Mouse (Mus musculus) macrophage (primary cell): ENCODE measurements around the gene Sugt1. TPM values are rescaled to one million over a fixed set of nuclear protein-coding genes. Genes with fewer than 3 reads are reported as not detected.

ENCODE experiments used
- H3K27ac ChIP-seq: fragments of 350-480 bp; formaldehyde crosslinking; 2 replicates; pipeline ENCODE4 v1.9.0; 2021
- H3K36me3 ChIP-seq: fragments of 350-480 bp; formaldehyde crosslinking; 2 replicates; pipeline ENCODE4 v1.9.0; 2021; ENCODE audit errors: inconsistent target
- H3K4me3 ChIP-seq: fragments of 350-480 bp; formaldehyde crosslinking; 2 replicates; pipeline ENCODE4 v1.9.0; 2021; ENCODE audit errors: inconsistent target
- H3K79me2 ChIP-seq: fragments of 350-480 bp; formaldehyde crosslinking; 2 replicates; pipeline ENCODE4 v1.9.0; 2021; ENCODE audit errors: inconsistent target
- WGBS: methylation state at CpG from one replicate; pipeline ENCODE4 v1.1.7; 2026; ENCODE audit warnings: inconsistent platforms; ENCODE audit not compliant: missing documents; 5-methylcytosine and 5-hydroxymethylcytosine counted together
- polyA plus RNA-seq: library from polyadenylated mRNA; stranded (reverse); fragments of 250-400 nt; gene quantifications from 3 replicates; pipeline ENCODE4 v1.2.4, GENCODE M21; 2018; ENCODE audit warnings: inconsistent platforms

The Sugt1 gene
- polyA plus RNA-seq, 1 experiment from 2014 or later: 86.9 TPM

DNA sequence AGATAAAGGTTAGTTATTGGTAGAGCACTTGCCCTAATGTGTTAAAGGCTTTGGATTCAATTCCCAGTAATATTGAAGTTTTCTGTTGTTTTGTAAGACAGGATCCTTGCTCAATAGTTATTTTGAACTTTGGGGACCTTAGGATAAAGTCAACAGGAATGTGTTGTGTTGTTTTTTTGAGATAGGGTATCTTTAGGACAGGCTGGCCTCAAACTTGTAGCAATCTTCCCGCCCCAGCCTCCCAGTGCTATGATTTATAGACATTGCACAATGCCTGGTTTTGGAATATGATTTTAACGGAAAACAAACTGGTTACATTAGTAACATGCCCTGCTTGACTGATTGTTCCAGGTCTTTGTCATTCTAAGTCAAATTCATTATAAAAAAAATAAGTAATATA lies 45.7 kb downstream of the Sugt1 start:
- 100% methylated on average over 2 of the region's 2 CpGs for WGBS
- H3K36me3 ChIP-seq: 0 out of 2 replicates have a peak, but pooled peaks cover 31% of the 10 kb centered on the region
- H3K27ac ChIP-seq: no peak overlapping the region
- no peaks in the 10 kb centered on the region for H3K79me2 ChIP-seq
- no peak overlapping the region for H3K4me3 ChIP-seq

DNA sequence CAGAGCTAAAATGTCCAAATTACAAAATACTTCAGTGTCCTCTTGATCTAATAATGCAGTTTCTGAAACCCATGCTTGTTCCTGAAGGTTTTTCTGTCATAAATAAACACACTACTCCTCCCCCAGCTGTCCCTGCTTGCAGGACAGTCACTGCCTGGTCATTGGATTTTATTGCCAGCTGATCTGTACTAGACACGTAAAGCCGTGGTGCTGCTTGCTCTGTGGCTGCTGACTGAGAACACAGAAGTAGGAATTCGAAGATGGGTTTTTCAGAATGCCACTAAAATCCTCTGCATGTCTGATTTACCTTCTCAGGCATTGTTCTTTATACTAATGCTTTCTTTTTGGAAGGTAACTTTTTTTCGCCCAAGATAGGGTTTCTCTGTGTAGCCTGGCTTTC lies 49.3 kb downstream of the Sugt1 start:
- Histone ChIP-seq H3K27ac (no peak overlapping the region), H3K79me2 (no peaks in the 10 kb centered on the region), H3K36me3 (0 out of 2 replicates have a peak, but pooled peaks cover 6% of the 10 kb centered on the region), H3K4me3 (no peak overlapping the region)
- 93% methylated on average over 4 of the region's 4 CpGs for WGBS

DNA sequence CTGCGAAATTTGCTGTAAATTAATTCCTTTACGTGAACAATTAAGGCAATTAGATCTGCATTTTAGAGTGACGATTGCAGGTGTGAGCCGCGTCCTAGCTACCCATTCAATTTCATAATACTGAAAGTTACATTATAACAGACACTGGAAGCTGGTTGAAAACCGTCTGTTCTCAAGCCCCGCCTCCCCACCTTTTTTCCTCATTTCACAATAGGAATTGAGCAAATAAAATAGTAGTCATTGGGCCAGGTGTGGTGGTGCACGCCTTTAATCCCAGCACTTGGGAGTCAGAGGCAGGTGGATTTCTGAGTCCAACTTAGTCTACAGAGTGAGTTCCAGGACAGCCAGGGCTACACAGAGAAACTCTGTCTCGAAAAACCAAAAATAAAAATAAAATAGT lies 54.6 kb downstream of the Sugt1 start:
- 66% methylated on average over 9 of the region's 9 CpGs for WGBS
- no peaks in the 10 kb centered on the region for H3K36me3 ChIP-seq
- no peak overlapping the region for H3K4me3 ChIP-seq
- no peaks in the 10 kb centered on the region for H3K79me2 ChIP-seq
- no peak overlapping the region for H3K27ac ChIP-seq

DNA sequence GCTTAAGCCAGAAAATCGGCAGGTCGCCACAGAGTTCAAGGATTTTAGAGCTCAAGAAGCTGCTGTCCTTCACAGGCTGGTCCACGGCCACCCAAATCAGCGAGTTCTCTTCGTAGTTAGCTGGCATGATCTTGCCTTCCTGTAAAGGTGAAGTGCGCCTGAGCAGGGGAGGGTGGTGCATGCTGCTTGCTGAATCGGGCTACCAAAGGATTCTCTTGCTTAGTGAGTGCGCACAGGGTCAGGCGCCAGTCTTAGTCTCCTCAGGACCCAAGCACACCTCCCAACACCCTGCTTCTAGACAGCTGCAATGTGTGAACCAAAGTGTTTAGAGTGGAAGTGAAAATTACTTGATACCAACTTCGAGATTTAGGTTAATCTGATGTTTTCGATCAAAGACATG lies 57.9 kb downstream of the Sugt1 start:
- 25% methylated on average over 11 of the region's 11 CpGs for WGBS

DNA sequence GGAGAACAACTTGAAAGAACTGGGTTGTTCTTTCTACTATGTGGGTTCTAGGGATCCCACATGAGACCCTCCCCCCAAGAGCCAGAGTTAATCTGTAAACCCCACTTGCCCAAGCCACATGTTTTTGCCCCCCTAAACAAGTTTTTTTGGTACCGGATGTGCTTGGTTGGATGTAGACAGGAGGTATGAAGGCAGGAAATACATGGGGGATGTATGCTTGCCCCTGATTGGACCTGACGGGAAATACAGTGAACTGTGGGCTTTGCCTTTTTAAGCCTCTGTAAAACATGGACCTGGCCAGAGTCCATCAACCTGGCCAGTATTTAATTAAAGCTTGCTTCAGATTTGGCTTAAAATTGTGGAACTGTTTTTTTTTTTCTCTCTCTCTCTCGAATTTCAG lies 62.2 kb downstream of the Sugt1 start:
- no peaks in the 10 kb centered on the region for H3K79me2 ChIP-seq
- 28% methylated on average over 3 of the region's 3 CpGs for WGBS
- no peaks in the 10 kb centered on the region for H3K36me3 ChIP-seq
- H3K4me3 ChIP-seq: no peak overlapping the region
- H3K27ac ChIP-seq: no peak overlapping the region

More for the DNA sequence above, 57.9 kb downstream of the Sugt1 start:
- H3K36me3 ChIP-seq: no peaks in the 10 kb centered on the region
- no peak overlapping the region for H3K27ac ChIP-seq
- H3K4me3 ChIP-seq: no peak overlapping the region
- H3K79me2 ChIP-seq: no peaks in the 10 kb centered on the region

DNA sequence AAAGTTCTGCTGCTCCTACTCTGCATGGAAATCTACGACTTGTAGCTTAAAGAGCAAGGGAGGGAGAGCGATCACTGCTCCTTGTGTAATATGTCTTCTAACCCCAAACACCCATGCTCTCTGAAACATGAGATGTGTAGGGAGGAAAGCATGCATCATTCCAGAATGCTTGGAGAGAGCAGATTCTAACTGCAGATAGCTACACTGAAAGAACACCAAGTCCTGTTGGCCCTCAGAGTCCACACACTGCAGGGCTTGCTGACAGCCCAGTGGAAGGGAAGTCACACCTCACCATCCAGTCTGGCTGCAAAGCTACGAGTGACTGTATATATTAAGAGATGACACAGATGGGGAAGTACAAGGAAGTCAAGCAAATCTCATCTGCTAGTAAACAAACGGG lies 65.2 kb downstream of the Sugt1 start:
- Histone ChIP-seq H3K4me3 (no peak overlapping the region), H3K36me3 (no peaks in the 10 kb centered on the region), H3K27ac (no peak overlapping the region), H3K79me2 (no peaks in the 10 kb centered on the region)
- WGBS: 55% methylated on average over 4 of the region's 4 CpGs

DNA sequence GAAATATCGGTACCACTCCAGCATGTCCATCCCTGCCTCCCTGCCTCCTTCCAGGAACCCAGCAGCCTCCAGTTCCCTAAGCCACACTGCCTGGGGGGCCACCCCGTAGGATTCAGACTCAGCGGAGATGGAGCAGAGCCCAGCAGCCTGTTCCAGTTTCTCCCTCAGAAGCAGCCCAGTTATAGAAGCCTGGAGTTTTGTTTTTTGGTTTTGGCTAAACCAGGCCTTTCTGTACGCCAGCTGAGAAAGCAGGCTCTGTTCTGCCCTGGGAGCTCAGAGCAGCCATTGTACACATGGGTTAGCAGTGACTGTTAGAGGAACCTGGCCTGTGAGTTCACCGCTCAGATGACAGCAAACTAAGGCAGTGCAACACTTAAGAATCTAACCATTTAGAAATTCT lies 70.8 kb downstream of the Sugt1 start:
- H3K79me2 ChIP-seq: no peaks in the 10 kb centered on the region
- H3K36me3 ChIP-seq: no peaks in the 10 kb centered on the region
- no peak overlapping the region for H3K4me3 ChIP-seq
- 93% methylated on average over 5 of the region's 5 CpGs for WGBS
- no peak overlapping the region for H3K27ac ChIP-seq

DNA sequence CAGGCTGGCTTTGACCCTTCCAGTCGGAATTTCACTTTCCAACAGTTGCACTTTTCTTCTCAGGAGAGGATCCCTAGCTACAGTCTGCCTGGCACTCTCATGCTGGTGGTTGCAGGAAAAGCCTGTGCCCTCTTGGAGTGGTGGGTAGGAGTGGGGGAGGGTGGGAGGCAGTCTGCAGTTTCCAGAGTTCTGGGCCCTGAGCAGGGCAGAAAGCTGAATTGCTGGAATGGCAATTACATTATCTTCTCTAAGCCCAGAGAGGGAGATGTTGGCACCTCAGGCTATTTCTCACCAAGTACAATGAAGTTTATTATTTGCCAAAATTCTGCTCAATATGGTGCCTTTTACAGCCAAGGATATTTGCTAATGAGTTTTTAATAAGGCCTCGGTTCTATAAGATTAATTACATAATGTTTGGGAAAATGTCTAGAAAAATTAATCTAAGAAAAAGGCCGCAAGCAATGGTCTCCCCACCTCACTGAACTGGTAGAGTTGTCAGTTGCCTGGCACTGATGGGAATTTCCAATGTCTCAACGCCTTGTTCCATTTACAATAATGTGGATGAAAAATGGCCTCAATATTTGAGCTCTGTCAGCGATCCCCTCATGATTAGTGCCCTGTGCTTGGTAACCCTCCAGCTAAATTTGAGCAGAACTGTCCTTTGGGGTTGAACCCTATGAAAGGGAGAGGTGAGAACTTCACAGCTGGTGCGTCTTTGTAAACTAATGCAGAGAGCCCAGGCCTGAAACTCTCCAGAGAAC lies 71.4 kb downstream of the Sugt1 start:
- H3K4me3 ChIP-seq: no peak overlapping the region
- H3K79me2 ChIP-seq: no peaks in the 10 kb centered on the region
- no peak overlapping the region for H3K27ac ChIP-seq
- H3K36me3 ChIP-seq: no peaks in the 10 kb centered on the region
- WGBS: 94% methylated on average over 6 of the region's 6 CpGs

DNA sequence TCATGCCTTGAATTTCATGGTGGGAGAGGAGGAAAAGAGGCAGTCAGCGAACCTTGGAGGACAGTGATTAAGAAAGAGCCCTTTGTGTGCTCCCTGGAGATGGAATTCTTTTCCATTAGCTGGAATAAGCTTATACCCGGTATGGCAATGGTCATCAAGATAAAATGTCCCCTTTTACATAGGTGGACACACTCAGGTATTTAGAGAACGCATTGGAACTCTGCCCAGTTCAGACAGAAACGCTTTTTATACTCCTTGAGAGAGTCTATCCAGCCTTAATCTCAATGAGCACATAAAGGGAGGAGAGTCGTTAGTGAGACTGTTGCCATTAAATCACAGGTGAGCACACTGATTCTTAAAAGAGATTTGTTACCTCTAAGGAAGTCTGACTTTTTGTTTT lies 73.0 kb downstream of the Sugt1 start:
- no peak overlapping the region for H3K27ac ChIP-seq
- no peak overlapping the region; the same call in 1 of the 2 replicates for H3K4me3 ChIP-seq
- no peaks in the 10 kb centered on the region for H3K36me3 ChIP-seq
- 71% methylated on average over 5 of the region's 5 CpGs for WGBS
- no peaks in the 10 kb centered on the region for H3K79me2 ChIP-seq

DNA sequence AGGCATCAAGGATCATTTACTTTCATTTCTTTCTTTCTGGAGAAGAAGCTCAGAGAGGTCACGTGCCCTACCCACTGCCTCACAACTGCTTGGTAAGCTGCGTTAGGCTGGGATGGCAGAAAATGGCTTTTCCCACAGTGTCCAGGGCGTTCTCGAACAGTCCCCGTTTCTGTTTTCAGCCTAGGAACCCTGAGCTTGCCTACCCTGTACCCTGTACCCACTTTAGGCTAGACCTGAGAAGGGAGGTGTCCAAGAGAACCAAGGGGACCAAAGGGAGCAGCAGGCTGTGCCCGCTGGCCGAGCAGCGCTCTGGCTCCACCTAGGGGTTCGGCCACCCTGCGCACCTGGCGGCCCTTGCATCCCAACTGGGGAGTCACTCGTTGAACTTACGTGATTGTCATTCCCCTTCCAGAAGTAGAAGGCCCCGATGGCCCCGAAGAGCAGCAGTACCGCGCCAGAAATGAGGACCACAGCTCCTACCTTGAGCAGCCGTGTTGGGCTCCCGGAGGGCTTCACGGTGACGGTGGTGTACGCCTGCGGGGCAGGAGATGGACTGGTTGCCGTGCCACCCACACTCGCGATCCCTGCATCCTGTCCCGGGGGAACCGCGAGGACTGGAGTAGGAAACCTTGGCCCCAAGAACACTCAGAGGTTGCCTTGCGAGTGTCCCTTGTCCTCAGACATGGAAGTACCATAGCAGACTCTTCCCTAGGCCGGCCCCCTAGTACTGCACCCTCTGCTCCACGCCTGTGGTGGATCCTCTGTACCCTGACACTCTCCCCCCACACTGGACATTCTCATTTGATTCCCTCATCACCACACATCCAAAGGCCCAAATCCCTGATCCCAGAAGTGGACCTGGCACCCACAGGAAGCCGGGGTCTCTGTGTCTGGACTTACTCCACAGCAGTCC lies 73.8 kb downstream of the Sugt1 start:
- no peaks in the 10 kb centered on the region for H3K36me3 ChIP-seq
- peak overlapping the region; percentile 12; the same call in 1 of the 2 replicates for H3K4me3 ChIP-seq
- no peaks in the 10 kb centered on the region for H3K79me2 ChIP-seq
- H3K27ac ChIP-seq: no peak overlapping the region
- 16% methylated on average over 33 of the region's 33 CpGs for WGBS

DNA sequence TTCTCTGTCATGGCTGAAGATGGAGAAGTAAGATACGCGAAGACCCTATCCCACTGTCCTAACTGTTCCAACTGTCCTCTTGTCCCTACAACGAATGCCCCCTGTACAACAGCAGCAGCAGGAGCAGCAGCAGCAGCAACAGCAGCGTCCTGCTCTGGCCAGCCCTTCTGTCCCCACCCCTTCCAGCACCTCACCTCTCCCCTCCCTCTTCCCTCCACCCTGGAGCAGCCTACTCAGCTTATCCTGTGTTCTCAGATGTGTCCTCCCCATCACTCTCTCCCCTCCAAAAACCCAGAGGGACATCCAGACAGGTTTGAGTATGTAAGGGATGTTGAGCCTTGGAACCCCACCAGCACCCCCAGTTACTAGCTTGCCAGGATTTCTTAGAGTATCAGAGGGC lies 74.5 kb downstream of the Sugt1 start, which contains the start of gene Cnmd:
TSS of gene Cnmd (minus strand) at position 170 of the 400 bp plus-strand sequence.
- 77% methylated on average over 4 of the region's 4 CpGs for WGBS
- Histone ChIP-seq H3K79me2 (no peaks in the 10 kb centered on the region), H3K36me3 (no peaks in the 10 kb centered on the region), H3K4me3 (peak within 1 kb of the TSS; percentile 12; the same call in 1 of the 2 replicates), H3K27ac (no peak within 1 kb of the TSS)

DNA sequence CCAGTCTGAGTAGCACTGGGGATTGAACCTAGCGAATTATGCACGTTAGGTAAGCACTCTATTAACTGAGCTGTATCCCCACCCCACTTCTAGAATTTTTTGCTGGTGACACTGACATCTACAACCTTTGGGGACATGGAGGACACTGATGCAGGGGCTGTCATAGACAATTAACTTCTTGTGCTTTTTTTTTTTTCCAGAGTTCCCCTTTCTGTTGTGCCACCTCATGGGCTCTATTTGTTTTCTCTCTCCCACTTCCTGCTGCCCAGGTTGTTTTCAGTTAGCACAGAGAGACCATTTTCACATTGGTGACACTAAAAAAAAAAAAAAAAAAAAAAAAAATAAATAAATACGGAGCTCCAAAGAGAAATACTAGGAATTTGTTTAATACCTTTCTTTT lies 83.5 kb downstream of the Sugt1 start:
- Histone ChIP-seq H3K36me3 (no peaks in the 10 kb centered on the region), H3K79me2 (no peaks in the 10 kb centered on the region), H3K27ac (no peak overlapping the region), H3K4me3 (no peak overlapping the region)
- WGBS: 55% methylated on average over 3 of the region's 3 CpGs

DNA sequence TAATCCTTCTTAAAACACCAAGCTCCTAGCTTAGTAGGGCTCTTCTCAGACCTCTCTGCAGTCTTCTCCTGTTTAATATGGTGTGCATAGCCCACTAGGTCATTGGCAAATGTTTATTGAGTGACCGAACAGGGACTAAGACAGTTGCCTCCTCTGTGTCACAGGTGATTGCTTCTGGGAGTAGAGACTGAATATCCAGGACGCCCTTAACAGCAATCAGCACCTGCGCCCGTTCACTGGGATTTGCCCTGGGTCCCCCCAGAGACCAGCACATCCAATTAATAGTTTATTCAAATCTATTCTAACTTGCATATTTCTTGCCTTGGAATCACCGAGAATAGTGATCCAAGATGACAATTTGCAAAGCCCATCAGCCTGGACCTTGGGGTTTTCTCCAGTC lies 85.1 kb downstream of the Sugt1 start:
- no peak overlapping the region for H3K27ac ChIP-seq
- no peaks in the 10 kb centered on the region for H3K36me3 ChIP-seq
- 92% methylated on average over 5 of the region's 5 CpGs for WGBS
- H3K4me3 ChIP-seq: no peak overlapping the region
- no peaks in the 10 kb centered on the region for H3K79me2 ChIP-seq

DNA sequence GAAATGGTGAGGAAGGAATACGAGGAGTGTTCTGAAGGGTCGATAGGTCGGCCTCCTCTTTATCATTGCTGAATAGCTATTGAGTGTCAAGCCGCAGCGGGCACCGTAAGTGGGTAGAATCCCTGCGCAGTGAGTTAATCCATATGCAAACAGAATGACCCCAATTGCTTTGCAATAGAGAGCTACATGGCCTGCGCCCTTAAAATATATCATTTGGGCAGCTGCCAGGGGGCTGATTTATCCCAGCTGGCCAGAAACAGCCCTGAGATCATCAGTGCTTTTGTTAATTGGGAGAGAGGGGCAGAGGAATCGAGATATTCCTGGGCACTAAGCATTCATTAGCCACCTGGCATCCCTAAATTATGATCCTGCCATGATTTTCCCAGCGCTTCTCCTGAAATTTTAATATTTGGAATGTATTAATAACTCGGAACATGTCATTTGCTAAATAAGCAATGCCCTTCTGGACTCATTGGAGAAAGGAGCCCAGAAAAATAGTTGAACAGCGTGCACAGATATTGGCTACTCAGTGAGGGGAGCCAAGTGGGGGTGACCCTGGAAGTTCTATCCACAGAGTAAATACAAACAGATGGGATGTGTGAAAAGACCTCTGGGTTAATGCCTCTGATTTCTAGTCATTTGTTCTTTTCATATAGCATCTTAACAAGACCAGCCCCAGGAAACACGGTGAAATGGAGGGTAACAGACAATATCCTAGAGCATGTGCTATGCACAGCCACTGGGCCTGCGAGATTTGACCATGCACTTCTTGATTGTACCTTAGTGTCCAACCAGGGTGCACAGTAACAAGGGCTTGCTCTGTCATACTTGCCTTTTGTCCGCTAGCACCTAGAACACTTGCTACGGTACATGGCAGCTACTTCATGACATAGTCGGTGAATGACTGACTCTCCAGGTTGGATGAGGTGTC lies 85.9 kb downstream of the Sugt1 start:
- Histone ChIP-seq H3K4me3 (no peak overlapping the region), H3K27ac (no peak overlapping the region), H3K79me2 (no peaks in the 10 kb centered on the region), H3K36me3 (no peaks in the 10 kb centered on the region)
- 94% methylated on average over 17 of the region's 17 CpGs for WGBS
